Mouse (Mus musculus) brown adipose tissue, adult 24 weeks (tissue): Measurements from ENCODE around the gene Reg3a. TPM values are rescaled to one million over a fixed set of nuclear protein-coding genes. Genes with fewer than 3 reads are reported as not detected.
"Not testable (repeated sequence)": the region's sequence is repeated elsewhere in the genome, so short reads cannot be mapped to it uniquely, and the experiment has no call there.

ENCODE experiments used
- H3K27ac ChIP-seq: fragments of 200-500 bp; replicated peaks from 2 replicates; pipeline ENCODE4 v1.5.1; 2012; ENCODE audit warnings: low read depth, mild to moderate bottlenecking, low read length
- H3K4me1 ChIP-seq: fragments of 200-500 bp; 2 replicates; pipeline ENCODE4 v1.6.1; 2012; ENCODE audit warnings: low read length, mixed read lengths; ENCODE audit not compliant: control insufficient read depth, insufficient read depth, insufficient read length
- H3K4me3 ChIP-seq: fragments of 200-500 bp; 2 replicates; pipeline ENCODE4 v1.5.1; 2012; ENCODE audit warnings: low read depth, mild to moderate bottlenecking, low read length, moderate library complexity; ENCODE audit not compliant: insufficient read depth
- polyA plus RNA-seq: library from polyadenylated mRNA; stranded (reverse); fragments of >200 nt; gene quantifications from 2 replicates; pipeline ENCODE4 v1.2.4, GENCODE M21; 2012; ENCODE audit not compliant: missing spikeins, insufficient read depth, insufficient read length

Reg3a gene
- polyA plus RNA-seq, result not detected in 2 replicates

- H3K4me1 ChIP-seq, result no peaks in the 10 kb centered on the region
- H3K27ac ChIP-seq, result no peak within 1 kb of the TSS
These were observed at the start of gene Reg3a for GRCm38 (mm10) chr6:78380409-78380808. Reg3a (plus strand) TSS chr6:78380709.

GRCm38 (mm10) chr6:78331919-78332569 lies 48.5 kb upstream of the Reg3a start:
- H3K4me3 ChIP-seq, result no peak overlapping the region
- no peaks in the 10 kb centered on the region for H3K4me1 ChIP-seq
- H3K27ac ChIP-seq, result no peak overlapping the region

More at GRCm38 (mm10) chr6:78380409-78380808, at the start of gene Reg3a:
- H3K4me3 ChIP-seq, result no peak within 1 kb of the TSS

- Histone ChIP-seq H3K27ac (no peak overlapping the region), H3K4me1 (no peaks in the 10 kb centered on the region), H3K4me3 (no peak overlapping the region)
These were observed 40.2 kb upstream of the Reg3a start for GRCm38 (mm10) chr6:78340296-78340695.

- Histone ChIP-seq H3K27ac (no peak overlapping the region), H3K4me3 (no peak overlapping the region), H3K4me1 (no peaks in the 10 kb centered on the region)
These were observed 38.8 kb upstream of the Reg3a start for GRCm38 (mm10) chr6:78341689-78342088.

- H3K4me3 ChIP-seq, result no peak overlapping the region
- H3K27ac ChIP-seq, result no peak overlapping the region
- no peaks in the 10 kb centered on the region for H3K4me1 ChIP-seq
These were observed 18.4 kb upstream of the Reg3a start for GRCm38 (mm10) chr6:78361971-78362563.

GRCm38 (mm10) chr6:78370357-78370756 lies 10.2 kb upstream of the Reg3a start, which contains the start of gene Reg3b:
Reg3b (plus strand) TSS chr6:78370657.
- Histone ChIP-seq H3K4me1 (no peaks in the 10 kb centered on the region), H3K27ac (no peak within 1 kb of the TSS), H3K4me3 (no peak within 1 kb of the TSS)

- H3K4me3 ChIP-seq, result no peak within 1 kb of the TSS
- H3K4me1 ChIP-seq, result no peaks in the 10 kb centered on the region
These were observed 1.7 kb upstream of the Reg3a start, which contains the start of gene Reg3d for GRCm38 (mm10) chr6:78378765-78379164. Reg3d (minus strand) TSS chr6:78378865.

GRCm38 (mm10) chr6:78385609-78386008 lies 5.1 kb downstream of the Reg3a start:
- no peaks in the 10 kb centered on the region for H3K4me1 ChIP-seq
- no peak overlapping the region for H3K27ac ChIP-seq
- no peak overlapping the region for H3K4me3 ChIP-seq

More at GRCm38 (mm10) chr6:78378765-78379164, 1.7 kb upstream of the Reg3a start, which contains the start of gene Reg3d:
- H3K27ac ChIP-seq, result no peak within 1 kb of the TSS

GRCm38 (mm10) chr6:78395323-78395722 lies 14.8 kb downstream of the Reg3a start, which contains the start of gene Reg2:
Reg2 (plus strand) TSS chr6:78395623.
- not testable (repeated sequence) for H3K4me1 ChIP-seq, H3K4me3 ChIP-seq, H3K27ac ChIP-seq

- not testable (repeated sequence) for H3K27ac ChIP-seq, H3K4me1 ChIP-seq, H3K4me3 ChIP-seq
These were observed 41.9 kb downstream of the Reg3a start, which contains the start of gene Reg1 for GRCm38 (mm10) chr6:78422411-78422810. Reg1 (plus strand) TSS chr6:78422711.

GRCm38 (mm10) chr6:78425497-78425896 lies 45.0 kb downstream of the Reg3a start:
- Histone ChIP-seq H3K4me1 (no peaks in the 10 kb centered on the region), H3K4me3 (no peak overlapping the region), H3K27ac (no peak overlapping the region)

Other genes starting within 250 kb of the Reg3a start
- gene Reg3b, start 10.1 kb upstream of the Reg3a start, polyA plus RNA-seq, result not detected in 2 replicates
- not detected in 2 replicates for gene Reg3d, start 1.8 kb upstream of the Reg3a start, polyA plus RNA-seq
- not detected in 2 replicates for gene Reg2, start 14.9 kb downstream of the Reg3a start, polyA plus RNA-seq
- not detected in 2 replicates for gene Reg1, start 42.0 kb downstream of the Reg3a start, polyA plus RNA-seq
- not detected in 2 replicates for gene Reg3g, start 88.2 kb downstream of the Reg3a start, polyA plus RNA-seq